Mouse (Mus musculus): Measurements from ENCODE around the gene Ccdc169. TPM values are rescaled to one million over a fixed set of nuclear protein-coding genes. Genes with fewer than 3 reads are reported as not detected.

Ccdc169 gene
- polyA plus RNA-seq, 1 experiment from 2014 or later = 0.06 TPM

Small RNA genes lying within 50 kb of the gene (microRNA-seq; reads per million reads assigned to microRNA genes)
- gene Gm22029 = not detected

Other genes starting within 250 kb of the Ccdc169 start
- not detected in 2 replicates for gene Sertm1, start 221.5 kb upstream of the Ccdc169 start, polyA plus RNA-seq (2015; fragmentation: Nextera tagmentation; extraction: Ambion mirVana)
- 13.1 and 15.6 TPM in 2 replicates for gene Ccna1, start 81.8 kb upstream of the Ccdc169 start, polyA plus RNA-seq (2015; fragmentation: Nextera tagmentation; extraction: Ambion mirVana)
- 33.8 and 39.2 TPM in 2 replicates for gene Spg20, start 25.2 kb upstream of the Ccdc169 start, polyA plus RNA-seq (2015; fragmentation: Nextera tagmentation; extraction: Ambion mirVana)
- gene Sohlh2, start 44.7 kb downstream of the Ccdc169 start, polyA plus RNA-seq (2015; fragmentation: Nextera tagmentation; extraction: Ambion mirVana) = 0.09 TPM in 1 of 2 replicates, not detected in the other
- 8.0 and 10.3 TPM in 2 replicates for gene Dclk1, start 105.0 kb downstream of the Ccdc169 start, polyA plus RNA-seq (2015; fragmentation: Nextera tagmentation; extraction: Ambion mirVana)

All from lung, embryonic 16.5 days (tissue).